Mouse (Mus musculus) heart, postnatal 36 days (tissue): ENCODE results near the gene Ascc3. TPM values are rescaled to one million over a fixed set of nuclear protein-coding genes. Genes with fewer than 3 reads are reported as not detected.
A peak's percentile ranks its signal among the peaks of the same experiment; 100 is the strongest.

Source experiments
- DNase-seq, 2 experiments: peaks; one replicate each; pipeline ENCODE4 v3.0.0; 2021 to 2022
- intact Hi-C: fragments of 180-260 bp; cut with DNase I; formaldehyde crosslinking; loops from one replicate; pipeline ENCODE4 v1.15.1; 2025
- total RNA-seq, 2 experiments: library from RNA; stranded (reverse); gene quantifications; 2 replicates each; pipeline ENCODE4 v1.2.3; 2021

Gene Ascc3
- total RNA-seq, 2 experiments from 2014 or later, result 12.5 TPM

- DNase-seq, result no peak
- intact Hi-C loops, result no loop called here
These were observed 300.4 kb downstream of the Ascc3 start for GRCm38 (mm10) chr10:50892751-50893320.

GRCm38 (mm10) chr10:50893546-50893945, 301.1 kb downstream of the Ascc3 start:
- no peak for DNase-seq
- intact Hi-C loops, result no loop called here

- intact Hi-C loops, result no loop called here
- DNase-seq, result no peak
These were observed 301.9 kb downstream of the Ascc3 start, which contains the start of gene Sim1 for GRCm38 (mm10) chr10:50894170-50894991. TSS of gene Sim1 (plus strand) at chr10:50894754.

GRCm38 (mm10) chr10:50895091-50895790, 302.8 kb downstream of the Ascc3 start:
- no peak for DNase-seq
- intact Hi-C loops, result loop anchor here (5.0 kb wide), 1 partner anchor 303 kb away; the partner anchor contains the start of gene Ascc3

GRCm38 (mm10) chr10:50895881-50896766, 303.7 kb downstream of the Ascc3 start:
- intact Hi-C loops, result loop anchor here (5.0 kb wide), 1 partner anchor 304 kb away; the partner anchor contains the start of gene Ascc3
- DNase-seq, result no peak

- DNase-seq, result no peak
- intact Hi-C loops, result loop anchor here (5.0 kb wide), 1 partner anchor 305 kb away; the partner anchor contains the start of gene Ascc3
These were observed 304.4 kb downstream of the Ascc3 start for GRCm38 (mm10) chr10:50896767-50897390.

- DNase-seq, result peak in 1 of 2 experiments; percentile 50
- intact Hi-C loops, result loop anchor here (5.0 kb wide), 1 partner anchor 306 kb away; the partner anchor contains the start of gene Ascc3
These were observed 305.3 kb downstream of the Ascc3 start for GRCm38 (mm10) chr10:50897530-50898471.

- no peak for DNase-seq
- intact Hi-C loops, result loop anchor here (5.0 kb wide), 1 partner anchor 306 kb away; the partner anchor contains the start of gene Ascc3
These were observed 306.2 kb downstream of the Ascc3 start for GRCm38 (mm10) chr10:50898621-50899020.

- intact Hi-C loops, result loop anchor here (5.0 kb wide), 1 partner anchor 308 kb away; the partner anchor contains the start of gene Ascc3
- DNase-seq, result no peak
These were observed 307.6 kb downstream of the Ascc3 start for GRCm38 (mm10) chr10:50899846-50900745.
